Mouse (Mus musculus) adrenal gland, postnatal 14 days (tissue): Measurements from ENCODE around the gene Poldip2. TPM values are rescaled to one million over a fixed set of nuclear protein-coding genes. Genes with fewer than 3 reads are reported as not detected.
A peak's percentile ranks its signal among the peaks of the same experiment; 100 is the strongest.

Experiments used
- DNase-seq: peaks from one replicate; pipeline ENCODE4 v3.0.0; 2021; ENCODE audit warnings: mixed read lengths
- long read RNA-seq, 2 experiments: library from polyadenylated mRNA; stranded (forward); transcript quantifications; one replicate each; pipeline ENCODE4 v2.0.0; 2021
- total RNA-seq: library from RNA; stranded (reverse); gene quantifications from 2 replicates; pipeline ENCODE4 v1.2.3, GENCODE M21; 2021

Gene Poldip2
- 177 and 186 TPM in 2 replicates for total RNA-seq
- long read RNA-seq, experiment 1, transcript Poldip2-201 (11 exons, 2,054 nt), result major isoform, 311 of 364 reads
- long read RNA-seq, experiment 1, partial matches to known transcripts, result 12 of 364 reads
- long read RNA-seq, experiment 1, other reads (novel, unspliced or antisense), result 40 of 364 reads
- long read RNA-seq, experiment 2, transcript Poldip2-201 (11 exons, 2,054 nt), result major isoform, 265 of 324 reads
- long read RNA-seq, experiment 2, partial matches to known transcripts, result 10 of 324 reads
- long read RNA-seq, experiment 2, other reads (novel, unspliced or antisense), result 49 of 324 reads

DNA sequence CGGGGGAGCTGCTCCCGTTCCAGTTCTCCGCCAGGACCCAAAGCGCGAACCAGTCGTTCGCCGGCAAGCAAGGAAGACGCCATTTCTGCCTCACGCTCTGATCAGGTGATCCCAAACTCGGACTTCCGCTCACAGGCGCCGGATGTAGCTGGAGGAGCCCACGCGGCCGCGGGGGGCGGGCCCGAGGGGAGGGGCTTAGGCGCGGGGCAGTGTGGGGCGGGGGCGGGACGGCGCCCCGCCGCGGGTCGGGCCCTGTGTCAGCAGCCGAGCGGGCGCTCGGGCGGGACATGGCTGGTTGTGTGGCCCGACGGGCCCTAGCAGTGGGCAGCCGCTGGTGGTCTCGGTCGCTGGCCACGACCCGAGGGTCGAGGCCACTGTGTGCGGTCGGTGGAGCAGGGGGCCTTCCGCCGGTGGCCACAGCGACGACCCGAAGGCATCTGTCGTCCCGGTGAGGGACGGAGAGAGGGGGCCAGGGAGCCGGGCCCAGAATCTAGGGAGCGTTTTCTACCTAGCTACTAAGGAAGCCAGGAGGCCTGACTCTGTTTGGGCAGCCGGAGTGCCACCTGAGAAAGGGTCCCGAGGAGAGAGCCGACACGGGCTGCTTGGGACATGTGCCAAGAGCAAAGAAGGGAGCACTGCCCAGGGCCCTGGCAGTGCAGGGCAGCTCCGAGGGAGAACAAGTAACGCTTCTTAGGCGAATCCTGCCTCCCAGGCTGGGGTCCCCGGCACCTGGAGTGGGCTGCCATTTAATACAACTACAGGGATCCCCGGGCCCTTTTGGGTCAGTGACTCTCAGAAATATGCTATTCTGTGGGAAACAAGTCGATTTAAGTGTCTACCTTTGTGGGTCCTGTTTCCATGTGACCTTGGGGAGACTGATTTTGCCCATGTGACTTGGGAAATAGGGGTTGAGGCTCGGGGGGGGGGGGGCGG is at the start of gene Poldip2, which contains the start of gene Tmem199:
Poldip2 (plus strand) TSS at position 169 of the 933 bp plus-strand sequence.
Tmem199 (minus strand) TSS at position 148 of the 933 bp plus-strand sequence.
- peak; percentile 96 for DNase-seq

- DNase-seq, result no peak
These were observed 49.3 kb upstream of the Poldip2 start for GRCm38 (mm10) chr11:78462669-78463068.

- DNase-seq, result peak; percentile 31
These were observed 48.5 kb upstream of the Poldip2 start for GRCm38 (mm10) chr11:78463286-78464036.

- no peak for DNase-seq
These were observed 46.9 kb upstream of the Poldip2 start for GRCm38 (mm10) chr11:78465116-78465515.

- DNase-seq, result peak; percentile 93
These were observed 46.3 kb upstream of the Poldip2 start, which contains the start of gene Slc46a1 for GRCm38 (mm10) chr11:78465568-78466180. Gene Slc46a1 (plus strand): TSS chr11:78465697.

DNA sequence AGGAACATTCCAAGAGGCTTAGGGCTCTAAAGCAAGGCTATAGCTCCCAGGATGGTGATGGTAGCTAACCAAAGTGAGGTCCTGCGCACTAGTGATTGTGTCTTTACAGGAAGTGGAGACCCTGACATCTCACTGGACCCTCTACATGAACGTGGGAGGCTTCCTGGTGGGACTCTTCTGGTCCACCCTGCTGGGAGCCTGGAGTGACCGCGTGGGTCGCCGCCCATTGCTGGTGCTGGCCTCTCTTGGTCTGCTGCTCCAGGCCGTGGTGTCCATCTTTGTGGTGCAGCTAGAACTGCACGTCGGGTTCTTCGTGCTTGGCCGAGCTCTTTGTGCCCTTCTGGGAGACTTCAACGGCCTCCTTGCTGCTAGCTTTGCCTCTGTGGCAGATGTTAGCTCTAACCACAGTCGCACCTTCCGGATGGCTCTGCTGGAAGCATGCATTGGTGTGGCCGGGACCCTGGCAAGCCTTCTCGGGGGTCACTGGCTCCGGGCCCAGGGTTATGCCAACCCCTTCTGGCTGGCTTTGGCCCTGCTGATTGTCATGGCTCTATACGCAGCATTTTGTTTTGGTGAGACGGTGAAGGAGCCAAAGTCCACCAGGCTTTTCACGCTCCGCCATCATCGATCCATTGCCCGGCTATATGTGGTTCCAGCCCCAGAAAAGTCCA is 45.6 kb upstream of the Poldip2 start:
- no peak for DNase-seq

DNA sequence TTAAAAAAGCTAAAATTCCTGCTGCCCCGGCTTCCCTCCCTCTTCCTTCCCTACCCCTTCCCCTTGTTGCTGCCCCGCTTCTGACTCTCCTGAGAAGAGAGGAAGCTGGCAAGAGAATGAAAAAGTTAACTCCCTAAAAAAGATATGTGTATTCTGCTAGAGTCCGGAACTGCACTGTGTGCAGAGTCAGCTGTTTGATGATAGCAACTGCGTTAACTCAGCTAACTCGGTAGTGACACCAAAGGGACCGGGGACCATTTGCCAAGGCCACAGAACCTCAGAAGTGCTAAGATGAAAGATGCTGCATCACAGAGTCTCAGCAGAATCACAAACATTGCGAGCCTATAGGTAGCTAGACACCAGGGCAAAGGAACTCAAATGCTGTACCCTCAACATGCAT is 44.5 kb upstream of the Poldip2 start:
- DNase-seq, result no peak

DNA sequence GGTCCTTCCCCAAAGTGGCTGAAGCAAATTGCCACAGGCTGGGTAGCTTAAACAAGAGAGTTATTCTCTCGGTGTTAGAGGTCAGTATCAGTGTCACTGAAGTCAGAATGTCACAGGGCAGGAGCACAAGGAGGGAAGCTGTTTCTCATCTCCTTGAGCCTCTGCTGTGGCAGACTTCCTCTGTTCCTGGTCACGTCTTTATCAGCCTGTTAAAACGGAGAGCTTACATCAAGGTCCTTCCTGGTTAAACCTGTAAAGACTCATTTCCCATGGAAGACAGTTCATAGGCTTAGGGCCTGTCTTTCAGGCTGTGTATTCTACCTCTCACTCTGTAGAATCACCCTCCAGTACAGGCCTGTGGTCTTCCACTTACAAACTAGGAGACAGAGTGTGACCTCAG is 44.1 kb upstream of the Poldip2 start:
- DNase-seq, result no peak

DNA sequence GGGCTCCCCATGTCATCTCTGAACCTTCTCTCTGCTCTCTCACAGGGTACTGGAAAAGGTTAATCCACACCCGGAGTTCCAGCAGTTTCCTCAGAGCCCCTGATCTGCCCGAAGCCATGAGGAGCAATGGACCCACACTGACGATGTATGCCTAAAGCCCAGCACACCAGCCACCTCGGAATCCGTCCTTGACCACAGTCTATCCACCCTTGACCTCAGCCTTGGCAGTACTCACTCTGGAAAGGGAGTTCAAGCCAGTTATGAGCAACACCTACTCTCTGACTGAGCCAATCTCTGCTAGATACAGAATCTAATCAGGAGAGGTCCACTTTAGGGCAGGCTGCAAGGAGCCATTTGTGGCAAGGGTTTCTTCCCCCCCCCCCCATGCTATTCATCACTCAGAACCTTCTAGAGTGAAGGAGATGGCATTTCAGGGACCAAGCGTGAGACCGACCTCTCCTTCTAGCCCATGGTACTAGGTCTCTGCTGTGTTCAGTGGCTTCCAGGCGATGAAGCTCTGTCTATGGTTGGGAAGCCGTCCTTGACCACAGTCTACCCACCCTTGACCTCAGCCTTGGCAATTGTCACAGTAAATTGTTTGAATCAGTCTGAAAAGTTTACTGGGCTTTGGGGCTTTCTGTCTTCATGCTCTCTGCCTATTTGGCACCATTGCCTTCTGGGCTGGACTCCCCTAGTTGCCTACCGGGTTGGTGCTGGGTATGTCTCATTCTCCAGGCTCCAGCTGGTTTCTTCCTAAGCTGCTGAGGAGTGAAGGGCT is 40.5 kb upstream of the Poldip2 start:
- DNase-seq, result peak; percentile 34

GRCm38 (mm10) chr11:78475289-78475688 is 36.7 kb upstream of the Poldip2 start:
- no peak for DNase-seq

DNA sequence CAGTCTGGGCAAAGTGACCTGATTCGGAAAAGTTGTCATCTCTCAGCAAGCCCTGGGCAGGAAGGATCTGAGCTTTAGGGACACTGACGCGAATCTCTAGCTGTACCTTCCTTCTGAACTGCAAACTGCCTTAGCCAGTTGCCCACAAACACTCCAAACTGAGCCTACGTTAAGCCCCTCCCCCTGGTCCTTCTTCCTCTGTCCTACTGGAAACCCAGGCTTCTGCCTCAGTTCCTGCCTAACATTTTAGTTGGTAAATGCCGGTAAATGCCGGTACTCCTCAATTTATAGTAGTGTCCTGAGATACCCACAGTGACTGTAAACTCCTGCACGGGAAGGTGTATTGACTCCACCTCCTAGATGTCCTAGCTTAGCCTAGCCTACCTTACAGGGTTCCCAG is 28.4 kb upstream of the Poldip2 start:
- DNase-seq, result no peak

DNA sequence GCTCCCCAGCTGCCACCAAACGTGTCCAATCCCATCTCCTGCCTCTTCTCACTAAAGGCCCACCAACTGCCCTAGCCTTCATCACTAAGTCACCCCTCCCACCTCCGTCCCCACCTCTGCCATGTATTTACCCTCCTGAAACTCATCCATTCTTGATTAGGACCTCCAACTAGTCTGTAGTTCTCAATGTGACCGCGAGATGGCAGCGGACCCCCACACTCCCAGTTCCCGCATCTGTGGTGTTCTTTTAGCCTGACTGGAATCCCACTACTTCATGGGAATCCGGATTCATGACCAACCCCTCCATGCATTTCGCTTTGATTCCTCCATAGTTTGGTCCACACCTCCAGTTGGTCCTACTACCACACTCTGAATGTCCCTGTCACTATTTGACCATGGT is 23.8 kb upstream of the Poldip2 start:
- DNase-seq, result peak; percentile 83

- DNase-seq, result peak; percentile 56
These were observed 21.2 kb upstream of the Poldip2 start for GRCm38 (mm10) chr11:78490781-78491241.

- DNase-seq, result peak; percentile 73
These were observed 16.1 kb upstream of the Poldip2 start for GRCm38 (mm10) chr11:78495904-78496303.

DNA sequence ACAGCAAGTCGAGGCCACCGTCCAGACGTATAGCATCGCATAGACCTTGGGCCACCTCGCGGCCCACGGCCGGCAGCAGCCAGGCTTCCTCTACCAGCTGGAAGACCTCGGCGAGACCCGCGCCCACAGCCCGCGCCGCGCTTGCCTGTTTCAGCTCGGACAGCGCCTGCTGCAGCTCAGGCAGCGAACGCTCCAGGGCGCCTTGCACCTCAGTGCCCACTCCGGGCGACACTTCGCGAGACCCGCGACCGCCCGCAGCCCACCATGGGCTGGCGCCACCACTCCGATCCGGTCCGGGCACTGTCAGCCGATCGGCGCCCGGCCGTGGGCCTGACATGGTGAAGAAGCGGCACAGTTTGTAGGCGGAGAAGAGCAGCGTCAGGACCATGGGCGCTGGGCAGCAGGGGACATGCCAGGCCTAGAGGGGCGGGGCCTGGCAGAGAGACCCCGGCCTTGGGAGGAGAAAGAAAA is 14.9 kb upstream of the Poldip2 start:
- peak; percentile 59 for DNase-seq

GRCm38 (mm10) chr11:78497544-78498522 is 14.2 kb upstream of the Poldip2 start, which contains the start of gene Sarm1:
Gene Sarm1 (minus strand): TSS chr11:78497754.
- peak; percentile 96 for DNase-seq

DNA sequence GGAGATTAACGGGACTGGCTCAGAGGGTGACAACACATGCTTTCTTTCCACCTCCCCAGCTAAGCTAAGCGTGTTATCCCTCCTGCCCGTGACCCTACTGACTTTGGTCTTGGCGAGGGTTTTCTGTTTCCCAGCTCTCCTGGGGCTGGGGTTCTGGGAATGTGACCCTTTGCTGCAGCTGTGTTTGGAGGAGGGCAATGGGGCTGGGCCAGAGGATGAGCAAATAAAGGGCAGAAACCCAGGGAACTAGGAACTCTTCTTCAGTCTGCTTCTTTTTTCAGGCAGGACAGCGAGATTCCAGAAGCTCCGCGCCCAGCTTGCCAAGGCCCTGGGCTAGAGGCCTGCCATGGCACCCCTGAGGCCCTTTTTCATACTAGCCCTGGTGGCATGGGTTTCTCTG is 13.0 kb upstream of the Poldip2 start, which contains the start of gene Vtn:
Vtn (plus strand) TSS at position 88 of the 400 bp plus-strand sequence.
- no peak for DNase-seq

DNA sequence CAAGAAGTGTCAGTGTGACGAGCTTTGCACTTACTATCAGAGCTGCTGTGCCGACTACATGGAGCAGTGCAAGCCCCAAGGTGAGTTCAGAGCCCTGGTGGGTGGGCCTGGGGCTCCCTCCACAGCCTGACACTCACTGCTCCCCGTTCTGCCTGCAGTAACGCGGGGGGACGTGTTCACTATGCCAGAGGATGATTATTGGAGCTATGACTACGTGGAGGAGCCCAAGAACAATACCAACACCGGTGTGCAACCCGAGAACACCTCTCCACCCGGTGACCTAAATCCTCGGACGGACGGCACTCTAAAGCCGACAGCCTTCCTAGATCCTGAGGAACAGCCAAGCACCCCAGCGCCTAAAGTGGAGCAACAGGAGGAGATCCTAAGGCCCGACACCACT is 12.4 kb upstream of the Poldip2 start:
- no peak for DNase-seq
